Mouse (Mus musculus) liver, embryonic 15.5 days (tissue): Measurements from ENCODE around the gene Plcb1. TPM values are rescaled to one million over a fixed set of nuclear protein-coding genes. Genes with fewer than 3 reads are reported as not detected.
A peak's percentile ranks its signal among the peaks of the same experiment; 100 is the strongest.

Experiments
- ATAC-seq: fragments of 200-750 bp; cut with Nextera tagmentation; 2 replicates; pipeline ENCODE4 v1.8.0; 2017; ENCODE audit warnings: moderate number of reproducible peaks, mild to moderate bottlenecking, moderate library complexity; ENCODE audit not compliant: insufficient read depth
- H3K27ac ChIP-seq: fragments of 300-500 bp; sonication (generic); replicated peaks from 2 replicates; pipeline ENCODE4 v1.5.1; 2015; ENCODE audit warnings: mild to moderate bottlenecking, inconsistent platforms
- H3K27me3 ChIP-seq: fragments of 300-500 bp; sonication (generic); 2 replicates; pipeline ENCODE4 v1.6.1; 2015; ENCODE audit warnings: mild to moderate bottlenecking, inconsistent platforms
- H3K36me3 ChIP-seq: fragments of 300-500 bp; sonication (generic); replicated peaks from 2 replicates; pipeline ENCODE4 v1.6.1; 2015; ENCODE audit warnings: moderate library complexity, mild to moderate bottlenecking, inconsistent platforms
- H3K4me1 ChIP-seq: fragments of 300-500 bp; sonication (generic); replicated peaks from 2 replicates; pipeline ENCODE4 v1.6.1; 2015; ENCODE audit warnings: inconsistent platforms
- H3K4me2 ChIP-seq: fragments of 300-500 bp; sonication (generic); 2 replicates; pipeline ENCODE4 v1.6.1; 2015; ENCODE audit warnings: moderate library complexity, mild to moderate bottlenecking, inconsistent platforms
- H3K4me3 ChIP-seq: fragments of 300-500 bp; sonication (generic); replicated peaks from 2 replicates; pipeline ENCODE4 v1.5.1; 2015; ENCODE audit warnings: mild to moderate bottlenecking, inconsistent platforms
- H3K9ac ChIP-seq: fragments of 300-500 bp; sonication (generic); 2 replicates; pipeline ENCODE4 v1.6.1; 2015; ENCODE audit warnings: moderate library complexity, mild to moderate bottlenecking, inconsistent platforms
- H3K9me3 ChIP-seq: fragments of 300-500 bp; sonication (generic); replicated peaks from 2 replicates; pipeline ENCODE4 v1.6.1; 2016; ENCODE audit warnings: inconsistent platforms
- WGBS: fragments of 180-500 bp; shearing (Covaris S2); methylation state at CpG from one replicate; pipeline ENCODE4 v1.1.7; 2015; ENCODE audit warnings: mixed read lengths; ENCODE audit not compliant: insufficient replicate concordance; 5-methylcytosine and 5-hydroxymethylcytosine counted together
- polyA plus RNA-seq: library from polyadenylated mRNA; unstranded; fragments of >200 nt; fragmentation: Nextera tagmentation; extraction: Ambion mirVana; gene quantifications from 2 replicates; pipeline ENCODE4 v1.2.1, GENCODE M21; 2015

Plcb1 gene
- polyA plus RNA-seq, 1 experiment from 2014 or later, result 3.3 TPM

GRCm38 (mm10) chr2:134914091-134914550, 128.3 kb downstream of the Plcb1 start:
- no peak for ATAC-seq
- no peaks in the 10 kb centered on the region for H3K36me3 ChIP-seq
- 64% methylated on average over 2 of the region's 2 CpGs for WGBS
- no peak overlapping the region for H3K4me2 ChIP-seq
- H3K4me3 ChIP-seq, result no peak overlapping the region
- H3K27ac ChIP-seq, result no peak overlapping the region
- H3K9me3 ChIP-seq, result no peaks in the 10 kb centered on the region
- H3K9ac ChIP-seq, result no peak overlapping the region
- no peaks in the 10 kb centered on the region for H3K27me3 ChIP-seq
- H3K4me1 ChIP-seq, result no peaks in the 10 kb centered on the region

DNA sequence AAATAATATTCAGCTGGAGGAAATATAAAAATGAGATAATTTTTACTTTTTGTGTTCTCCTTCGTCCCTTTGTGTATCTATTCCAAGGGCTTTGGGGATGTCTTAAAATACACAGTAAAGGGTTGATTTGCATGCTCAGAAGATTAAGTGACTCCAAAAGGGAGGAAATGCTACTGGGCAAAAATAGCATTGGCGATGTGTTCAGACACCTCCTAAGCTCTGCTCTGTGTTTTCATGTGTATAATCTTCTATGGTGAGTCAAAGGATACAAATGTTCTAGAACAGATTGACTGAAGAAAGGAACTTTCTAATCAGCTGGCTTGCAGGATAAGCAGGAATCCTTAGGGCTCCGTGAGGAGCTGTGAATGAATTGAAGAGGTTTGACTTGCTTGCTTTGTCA, 129.2 kb downstream of the Plcb1 start:
- 54% methylated on average over 3 of the region's 3 CpGs for WGBS
- Histone ChIP-seq H3K36me3 (no peaks in the 10 kb centered on the region), H3K9ac (no peak overlapping the region), H3K27ac (no peak overlapping the region), H3K4me2 (no peak overlapping the region), H3K4me1 (no peaks in the 10 kb centered on the region), H3K4me3 (no peak overlapping the region), H3K27me3 (no peaks in the 10 kb centered on the region), H3K9me3 (no peaks in the 10 kb centered on the region)
- no peak for ATAC-seq

GRCm38 (mm10) chr2:134920611-134921280, 134.9 kb downstream of the Plcb1 start:
- Histone ChIP-seq H3K9me3 (no peaks in the 10 kb centered on the region), H3K27me3 (no peaks in the 10 kb centered on the region), H3K4me1 (no peaks in the 10 kb centered on the region), H3K36me3 (no peaks in the 10 kb centered on the region), H3K4me3 (no peak overlapping the region), H3K27ac (no peak overlapping the region), H3K4me2 (no peak overlapping the region), H3K9ac (no peak overlapping the region)
- 56% methylated on average over 9 of the region's 9 CpGs for WGBS
- no peak for ATAC-seq

- Histone ChIP-seq H3K4me3 (no peak overlapping the region), H3K4me1 (0 out of 2 replicates have a peak, but pooled peaks cover 5% of the 10 kb centered on the region), H3K4me2 (no peak overlapping the region), H3K27me3 (no peaks in the 10 kb centered on the region), H3K9ac (no peak overlapping the region), H3K9me3 (no peaks in the 10 kb centered on the region), H3K27ac (no peak overlapping the region), H3K36me3 (no peaks in the 10 kb centered on the region)
- 61% methylated on average over 10 of the region's 10 CpGs for WGBS
- ATAC-seq, result no peak
Measured at GRCm38 (mm10) chr2:134922636-134923375, 136.9 kb downstream of the Plcb1 start.

GRCm38 (mm10) chr2:134924143-134924655, 138.3 kb downstream of the Plcb1 start:
- WGBS, result 67% methylated on average over 4 of the region's 4 CpGs

DNA sequence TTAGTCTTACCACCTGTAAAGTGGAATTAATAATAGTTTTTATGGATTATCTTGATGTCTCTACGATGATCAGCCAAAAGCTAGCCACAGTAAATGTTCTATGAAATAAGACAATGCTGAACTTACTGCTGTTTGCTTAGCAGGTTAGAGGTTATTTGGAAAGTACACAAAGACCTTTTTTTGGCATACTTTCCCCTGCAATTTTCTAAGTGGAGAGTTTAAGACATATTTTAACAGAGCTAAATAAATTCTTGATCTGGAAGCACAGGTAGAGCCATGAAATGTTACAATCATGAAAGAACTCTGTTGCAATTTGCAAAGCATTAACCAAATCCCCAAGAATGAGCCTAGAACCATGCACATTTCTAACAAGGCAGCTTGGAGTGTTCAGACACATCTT, 140.4 kb downstream of the Plcb1 start:
- no peak for ATAC-seq
- WGBS, result 52% methylated on average over 1 of the region's 1 CpGs
- no peak overlapping the region for H3K4me3 ChIP-seq

More at GRCm38 (mm10) chr2:134924143-134924655, 138.3 kb downstream of the Plcb1 start:
- H3K27ac ChIP-seq, result no peak overlapping the region
- no peaks in the 10 kb centered on the region for H3K9me3 ChIP-seq
- H3K36me3 ChIP-seq, result no peaks in the 10 kb centered on the region
- 0 out of 2 replicates have a peak, but pooled peaks cover 5% of the 10 kb centered on the region for H3K4me1 ChIP-seq
- H3K4me2 ChIP-seq, result no peak overlapping the region
- H3K4me3 ChIP-seq, result no peak overlapping the region
- ATAC-seq, result no peak
- H3K9ac ChIP-seq, result no peak overlapping the region
- H3K27me3 ChIP-seq, result no peaks in the 10 kb centered on the region

GRCm38 (mm10) chr2:134927072-134927471, 141.2 kb downstream of the Plcb1 start:
- no peak for ATAC-seq
- Histone ChIP-seq H3K4me1 (0 out of 2 replicates have a peak, but pooled peaks cover 9% of the 10 kb centered on the region), H3K9ac (no peak overlapping the region), H3K27ac (no peak overlapping the region), H3K4me2 (no peak overlapping the region), H3K9me3 (no peaks in the 10 kb centered on the region), H3K4me3 (no peak overlapping the region), H3K27me3 (no peaks in the 10 kb centered on the region), H3K36me3 (no peaks in the 10 kb centered on the region)
- 51% methylated on average over 5 of the region's 5 CpGs for WGBS

More for the DNA sequence above, 140.4 kb downstream of the Plcb1 start:
- Histone ChIP-seq H3K4me2 (no peak overlapping the region), H3K9ac (no peak overlapping the region), H3K9me3 (no peaks in the 10 kb centered on the region), H3K27me3 (no peaks in the 10 kb centered on the region), H3K27ac (no peak overlapping the region), H3K4me1 (0 out of 2 replicates have a peak, but pooled peaks cover 9% of the 10 kb centered on the region), H3K36me3 (no peaks in the 10 kb centered on the region)

GRCm38 (mm10) chr2:134929452-134929851, 143.6 kb downstream of the Plcb1 start:
- Histone ChIP-seq H3K4me1 (0 out of 2 replicates have a peak, but pooled peaks cover 9% of the 10 kb centered on the region), H3K9ac (no peak overlapping the region), H3K36me3 (no peaks in the 10 kb centered on the region), H3K27me3 (no peaks in the 10 kb centered on the region), H3K4me2 (no peak overlapping the region), H3K4me3 (no peak overlapping the region), H3K27ac (no peak overlapping the region), H3K9me3 (no peaks in the 10 kb centered on the region)
- ATAC-seq, result no peak

DNA sequence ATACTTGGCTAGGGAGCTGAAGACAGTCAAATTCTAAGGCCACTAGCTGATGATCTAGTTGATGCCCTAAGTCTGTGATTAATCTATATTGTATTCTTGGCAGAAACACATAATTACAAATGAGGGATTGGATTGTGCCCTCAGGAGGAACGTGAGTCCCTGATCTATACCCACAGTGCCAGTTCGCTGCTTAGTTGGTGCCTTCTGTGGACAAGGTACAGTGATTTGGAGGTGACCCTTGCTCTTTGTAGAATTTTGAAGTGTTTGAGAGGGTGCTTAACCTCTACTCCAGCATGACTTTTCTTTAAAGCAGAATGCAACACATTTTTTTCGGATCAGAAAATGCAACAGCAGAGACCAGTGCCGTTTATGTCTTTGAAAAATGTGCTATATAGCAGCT, 145.1 kb downstream of the Plcb1 start:
- ATAC-seq, result no peak
- H3K27me3 ChIP-seq, result no peaks in the 10 kb centered on the region
- WGBS, result 62% methylated on average over 4 of the region's 4 CpGs
- H3K4me2 ChIP-seq, result 0 out of 2 replicates have a peak overlapping the region, but pooled peaks have one; percentile 3
- 0 out of 2 replicates have a peak, but pooled peaks cover 9% of the 10 kb centered on the region for H3K4me1 ChIP-seq
- no peak overlapping the region for H3K9ac ChIP-seq
- no peaks in the 10 kb centered on the region for H3K9me3 ChIP-seq
- no peak overlapping the region for H3K4me3 ChIP-seq
- no peak overlapping the region for H3K27ac ChIP-seq
- no peaks in the 10 kb centered on the region for H3K36me3 ChIP-seq

DNA sequence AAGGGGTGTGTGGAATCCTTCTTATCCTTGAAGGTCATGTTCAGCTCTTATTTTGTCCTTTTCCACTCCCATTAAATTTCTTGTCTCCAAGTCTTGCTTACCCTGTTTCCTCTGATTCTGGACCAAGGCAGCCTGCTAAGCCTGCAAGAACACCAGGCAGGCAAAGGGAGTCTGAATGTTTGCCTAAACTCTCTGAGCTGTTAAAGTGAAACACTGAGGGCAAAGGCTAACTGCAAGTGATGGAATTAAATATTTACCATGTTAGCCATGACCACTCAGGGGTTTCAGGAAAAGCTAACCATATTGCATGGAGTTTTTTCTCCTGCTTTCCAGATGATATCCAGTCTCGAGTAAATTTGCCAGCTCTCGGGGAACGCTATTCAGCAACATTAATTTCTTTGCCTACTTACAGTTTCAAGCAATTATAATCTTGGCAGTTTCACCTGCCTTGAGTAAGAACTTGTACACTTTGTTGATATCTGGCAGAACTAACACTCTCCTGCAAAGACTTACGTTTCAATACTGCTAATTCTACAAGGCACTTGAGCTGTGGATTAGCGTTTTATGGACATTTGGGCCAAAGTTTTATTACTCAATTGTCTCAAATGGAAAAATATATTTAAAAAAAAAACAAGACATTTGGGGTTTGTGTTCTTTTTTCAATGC, 146.0 kb downstream of the Plcb1 start:
- Histone ChIP-seq H3K36me3 (no peaks in the 10 kb centered on the region), H3K27ac (no peak overlapping the region), H3K9me3 (no peaks in the 10 kb centered on the region), H3K4me2 (no peak overlapping the region), H3K4me1 (0 out of 2 replicates have a peak, but pooled peaks cover 5% of the 10 kb centered on the region), H3K9ac (no peak overlapping the region), H3K4me3 (no peak overlapping the region), H3K27me3 (no peaks in the 10 kb centered on the region)
- ATAC-seq, result peak; percentile 49; the same call in 1 of the 2 replicates
- WGBS, result 59% methylated on average over 5 of the region's 5 CpGs

GRCm38 (mm10) chr2:134935469-134935868, 149.6 kb downstream of the Plcb1 start:
- 0 out of 2 replicates have a peak, but pooled peaks cover 4% of the 10 kb centered on the region for H3K4me1 ChIP-seq
- ATAC-seq, result no peak
- H3K4me3 ChIP-seq, result no peak overlapping the region
- H3K36me3 ChIP-seq, result no peaks in the 10 kb centered on the region
- H3K27ac ChIP-seq, result no peak overlapping the region
- H3K4me2 ChIP-seq, result no peak overlapping the region
- H3K9ac ChIP-seq, result no peak overlapping the region
- H3K9me3 ChIP-seq, result no peaks in the 10 kb centered on the region
- WGBS, result 57% methylated on average over 2 of the region's 2 CpGs
- H3K27me3 ChIP-seq, result no peaks in the 10 kb centered on the region
